Mouse (Mus musculus) spleen, postnatal 10 days (tissue): ENCODE results near the gene Opa1.
A peak's percentile ranks its signal among the peaks of the same experiment; 100 is the strongest.

Experiments
- DNase-seq, 2 experiments: peaks; one replicate each; pipeline ENCODE4 v3.0.0; 2021 to 2022; ENCODE audit warnings: low spot score in 2 of 2

The Opa1 gene

GRCm38 (mm10) chr16:29579167-29579786 lies at the start of gene Opa1:
TSS of gene Opa1 (plus strand) at chr16:29579334.
- peak; percentile 94 to 99 for DNase-seq

DNA sequence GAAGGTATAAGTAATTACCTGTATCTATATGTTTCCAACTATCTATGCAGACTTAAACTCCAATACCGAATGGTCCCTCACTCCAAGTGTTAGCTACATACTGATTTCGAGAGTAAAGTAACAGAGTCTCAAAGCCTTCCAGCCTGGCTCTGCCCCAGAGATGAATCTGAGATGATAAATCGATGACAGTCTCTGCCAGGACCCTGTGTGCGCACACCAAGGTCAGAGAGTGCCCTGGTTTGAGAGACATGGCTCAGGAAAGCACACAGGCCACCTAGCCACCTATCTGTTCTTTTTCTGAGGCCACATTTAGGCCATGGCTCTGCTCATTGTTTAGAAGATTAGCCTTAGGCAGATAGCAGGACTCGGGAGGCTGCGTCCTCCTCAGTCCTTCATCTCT lies 45.5 kb upstream of the Opa1 start:
- DNase-seq, result no peak

- no peak for DNase-seq
Measured at GRCm38 (mm10) chr16:29535866-29536265, 43.3 kb upstream of the Opa1 start.

GRCm38 (mm10) chr16:29536411-29537204 lies 42.5 kb upstream of the Opa1 start:
- no peak for DNase-seq

- DNase-seq, result no peak
Measured at GRCm38 (mm10) chr16:29539906-29540305, 39.2 kb upstream of the Opa1 start.

DNA sequence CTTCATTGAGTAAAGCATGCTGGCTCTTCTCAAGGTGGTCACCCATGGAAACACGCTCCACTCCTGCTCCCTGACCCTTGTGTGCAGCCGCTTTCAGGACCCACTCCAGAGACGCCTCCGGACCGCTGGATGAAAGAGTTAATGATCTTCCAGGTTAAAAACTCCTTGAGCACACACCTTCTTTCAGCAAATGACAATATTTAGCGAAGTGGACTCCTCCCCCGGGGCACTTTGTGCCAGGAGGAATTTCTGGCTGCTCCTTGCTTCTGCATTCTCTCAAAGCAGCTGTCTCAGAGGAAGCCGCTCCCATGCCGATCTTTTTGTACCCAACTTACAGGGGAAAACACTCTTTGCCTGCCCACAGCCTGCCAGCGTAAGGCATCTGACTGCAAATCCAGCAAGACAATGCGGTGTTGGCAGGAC lies 37.9 kb upstream of the Opa1 start:
- DNase-seq, result no peak

GRCm38 (mm10) chr16:29544829-29545228 lies 34.3 kb upstream of the Opa1 start, which contains the start of gene Atp13a4:
TSS of gene Atp13a4 (minus strand) at chr16:29544864.
- DNase-seq, result no peak

- DNase-seq, result no peak
Measured at GRCm38 (mm10) chr16:29559667-29560066, 19.5 kb upstream of the Opa1 start.

DNA sequence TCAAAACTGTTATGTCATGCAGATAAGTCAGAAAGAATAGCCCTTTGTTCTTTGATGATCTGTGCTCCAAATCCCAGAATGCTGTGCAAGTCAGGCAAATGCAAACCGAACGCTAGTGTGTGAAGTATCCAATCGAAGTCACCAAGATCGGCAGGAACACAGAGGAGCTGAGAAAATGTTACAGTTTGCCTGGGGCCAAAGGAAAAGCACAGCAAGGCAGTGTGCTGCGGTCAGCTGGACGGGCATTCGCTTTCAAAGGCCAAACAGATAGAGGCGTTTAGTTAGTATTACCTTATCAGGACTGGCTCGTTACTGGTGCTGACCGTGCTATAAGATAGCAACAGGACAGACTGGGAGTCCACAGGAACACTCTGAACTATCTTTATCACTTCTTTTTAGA lies 18.7 kb upstream of the Opa1 start:
- no peak for DNase-seq

- DNase-seq, result peak in 1 of 2 experiments; percentile 22
Measured at GRCm38 (mm10) chr16:29560869-29561268, 18.3 kb upstream of the Opa1 start.

- no peak for DNase-seq
Measured at GRCm38 (mm10) chr16:29574013-29574412, 5.1 kb upstream of the Opa1 start.

GRCm38 (mm10) chr16:29575620-29576019 lies 3.5 kb upstream of the Opa1 start:
- DNase-seq, result no peak

DNA sequence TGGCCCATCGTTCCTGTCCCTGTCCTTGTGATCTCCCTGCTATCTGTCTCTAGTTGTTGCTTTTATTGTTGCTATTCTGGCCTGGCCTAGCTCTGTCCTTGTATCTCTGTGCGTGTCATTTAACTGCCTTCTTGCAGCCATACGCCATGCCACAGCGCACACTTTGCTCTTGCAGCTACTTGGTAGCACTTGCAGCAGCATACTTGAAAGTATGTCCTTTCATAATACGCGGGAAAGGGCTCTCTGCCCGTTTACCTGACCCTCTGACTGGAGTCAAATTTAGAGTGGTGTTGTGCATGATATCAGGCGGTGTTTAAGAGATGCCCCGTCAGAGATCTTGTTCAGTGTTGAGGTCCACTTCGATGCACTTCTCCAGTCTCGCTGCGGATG lies 648 bp downstream of the Opa1 start:
- DNase-seq, result peak; percentile 20 to 22

GRCm38 (mm10) chr16:29592171-29592570 lies 13.0 kb downstream of the Opa1 start:
- DNase-seq, result no peak

DNA sequence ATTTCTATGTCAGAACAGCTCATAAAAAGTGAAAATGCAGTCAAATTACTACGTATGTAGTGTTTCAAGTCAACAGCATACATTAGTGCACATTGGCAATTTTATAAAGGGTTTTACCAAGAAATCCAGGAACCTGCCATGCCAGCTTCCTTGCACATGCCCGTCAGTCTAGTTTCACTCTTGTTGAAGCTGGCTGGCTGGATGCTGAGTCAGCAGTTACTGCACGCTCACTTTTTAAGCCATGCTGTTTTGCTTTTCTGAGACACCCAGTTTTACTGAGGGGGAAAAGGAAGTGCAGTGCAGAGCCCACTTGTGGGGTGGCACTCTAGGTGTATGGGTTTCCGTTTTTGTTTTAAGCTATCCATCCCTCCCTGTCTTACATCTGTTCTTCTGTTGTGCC lies 18.0 kb downstream of the Opa1 start:
- no peak for DNase-seq

- DNase-seq, result no peak
Measured at GRCm38 (mm10) chr16:29605546-29605945, 26.4 kb downstream of the Opa1 start.

- no peak for DNase-seq
Measured at GRCm38 (mm10) chr16:29607131-29607530, 28.0 kb downstream of the Opa1 start.

DNA sequence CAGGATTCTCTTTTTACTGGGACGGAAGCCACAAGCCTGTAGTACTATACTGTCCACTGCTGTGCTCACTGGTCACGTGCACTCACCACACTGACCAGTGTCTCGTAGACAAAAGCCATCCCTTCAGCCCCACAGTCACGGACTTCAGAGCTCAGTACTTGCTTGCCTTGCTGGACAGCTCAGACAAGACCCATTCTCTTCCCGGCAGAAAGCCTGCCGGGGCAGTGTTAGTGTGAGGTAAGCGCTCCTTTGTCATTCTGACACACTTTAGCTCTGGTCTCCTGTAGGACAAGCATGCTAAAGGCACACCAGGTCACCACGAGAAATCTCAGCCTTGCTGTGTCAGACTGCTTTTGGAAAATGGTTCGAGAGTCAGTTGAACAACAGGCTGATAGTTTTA lies 35.6 kb downstream of the Opa1 start:
- no peak for DNase-seq

GRCm38 (mm10) chr16:29629053-29629452 lies 49.9 kb downstream of the Opa1 start:
- DNase-seq, result no peak

GRCm38 (mm10) chr16:29635780-29636179 lies 56.6 kb downstream of the Opa1 start:
- DNase-seq, result no peak

GRCm38 (mm10) chr16:29642376-29642775 lies 63.2 kb downstream of the Opa1 start:
- DNase-seq, result no peak

DNA sequence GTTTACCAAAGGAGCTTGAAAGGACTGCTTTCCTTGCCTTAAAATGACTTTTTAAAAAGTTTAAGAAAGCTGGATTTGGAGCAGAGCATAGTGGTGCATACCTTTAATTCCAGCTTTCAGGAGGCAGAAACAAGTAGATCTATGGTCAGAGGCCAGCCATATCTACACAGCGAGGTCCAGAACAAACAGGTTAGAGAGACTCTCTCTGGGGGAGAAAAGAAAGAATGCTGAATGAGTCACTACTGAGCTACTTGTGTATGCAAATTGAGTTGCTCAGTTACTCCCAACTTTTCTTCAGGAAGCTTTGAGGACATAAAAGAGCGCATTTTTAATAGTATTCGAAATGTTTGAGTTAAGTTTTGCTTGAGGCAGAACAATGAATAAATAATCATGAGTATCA lies 65.7 kb downstream of the Opa1 start:
- no peak for DNase-seq

DNA sequence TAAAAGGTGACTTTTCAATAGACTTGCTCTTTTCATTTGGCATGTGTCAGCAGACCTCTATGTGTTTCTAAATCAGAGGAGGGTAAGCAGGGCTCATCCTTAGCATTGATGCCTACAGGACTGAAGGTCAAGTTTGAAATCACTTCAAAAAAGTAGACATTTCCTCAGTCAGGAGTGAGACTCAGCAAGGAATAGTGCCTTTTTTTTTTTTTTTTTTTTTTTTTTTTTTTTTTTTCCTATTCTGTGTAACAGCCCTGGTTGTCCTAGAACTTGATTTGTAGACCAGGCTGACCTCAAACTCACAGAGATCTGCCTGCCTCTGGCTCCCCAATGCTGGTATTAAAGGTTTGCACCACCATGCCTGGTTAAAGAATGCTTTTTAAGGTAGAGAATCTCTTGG lies 67.1 kb downstream of the Opa1 start:
- DNase-seq, result no peak
